Mouse (Mus musculus): ENCODE measurements around the gene Bach2.
A peak's percentile ranks its signal among the peaks of the same experiment; 100 is the strongest.

Bach2 gene

GRCm38 (mm10) chr4:32365144-32365907, 126.7 kb downstream of the Bach2 start:
- no peak for DNase-seq

- DNase-seq: no peak
Measured at GRCm38 (mm10) chr4:32366176-32366575, 127.6 kb downstream of the Bach2 start.

GRCm38 (mm10) chr4:32368345-32368744, 129.7 kb downstream of the Bach2 start:
- DNase-seq: no peak

GRCm38 (mm10) chr4:32373085-32373484, 134.5 kb downstream of the Bach2 start:
- DNase-seq: no peak

- DNase-seq: no peak
Measured at GRCm38 (mm10) chr4:32373527-32373926, 134.9 kb downstream of the Bach2 start.

GRCm38 (mm10) chr4:32374751-32375582, 136.4 kb downstream of the Bach2 start:
- DNase-seq: no peak

GRCm38 (mm10) chr4:32375721-32376526, 137.3 kb downstream of the Bach2 start:
- no peak for DNase-seq

- no peak for DNase-seq
Measured at GRCm38 (mm10) chr4:32376527-32376948, 137.9 kb downstream of the Bach2 start.

- DNase-seq: no peak
Measured at GRCm38 (mm10) chr4:32379140-32379539, 140.5 kb downstream of the Bach2 start.

- DNase-seq: no peak
Measured at GRCm38 (mm10) chr4:32381666-32382381, 143.2 kb downstream of the Bach2 start.

- no peak for DNase-seq
Measured at GRCm38 (mm10) chr4:32385121-32385520, 146.5 kb downstream of the Bach2 start.

- no peak for DNase-seq
Measured at GRCm38 (mm10) chr4:32385623-32386022, 147.0 kb downstream of the Bach2 start.

GRCm38 (mm10) chr4:32386346-32386745, 147.7 kb downstream of the Bach2 start:
- DNase-seq: no peak

GRCm38 (mm10) chr4:32386931-32387330, 148.3 kb downstream of the Bach2 start:
- no peak for DNase-seq

GRCm38 (mm10) chr4:32387479-32388240, 149.1 kb downstream of the Bach2 start:
- DNase-seq: peak; percentile 79

GRCm38 (mm10) chr4:32388564-32388963, 150.0 kb downstream of the Bach2 start:
- no peak for DNase-seq

GRCm38 (mm10) chr4:32389107-32389800, 150.7 kb downstream of the Bach2 start:
- DNase-seq: no peak

- no peak for DNase-seq
Measured at GRCm38 (mm10) chr4:32391260-32391659, 152.7 kb downstream of the Bach2 start.

- DNase-seq: no peak
Measured at GRCm38 (mm10) chr4:32393226-32393625, 154.6 kb downstream of the Bach2 start.

- no peak for DNase-seq
Measured at GRCm38 (mm10) chr4:32393951-32394350, 155.3 kb downstream of the Bach2 start.

- no peak for DNase-seq
Measured at GRCm38 (mm10) chr4:32394850-32395249, 156.2 kb downstream of the Bach2 start.
